Mouse (Mus musculus): ENCODE measurements around the gene Clk3. TPM values are rescaled to one million over a fixed set of nuclear protein-coding genes. Genes with fewer than 3 reads are reported as not detected.

Clk3 gene
- polyA plus RNA-seq, 1 experiment from 2014 or later = 75.6 TPM

DNA sequence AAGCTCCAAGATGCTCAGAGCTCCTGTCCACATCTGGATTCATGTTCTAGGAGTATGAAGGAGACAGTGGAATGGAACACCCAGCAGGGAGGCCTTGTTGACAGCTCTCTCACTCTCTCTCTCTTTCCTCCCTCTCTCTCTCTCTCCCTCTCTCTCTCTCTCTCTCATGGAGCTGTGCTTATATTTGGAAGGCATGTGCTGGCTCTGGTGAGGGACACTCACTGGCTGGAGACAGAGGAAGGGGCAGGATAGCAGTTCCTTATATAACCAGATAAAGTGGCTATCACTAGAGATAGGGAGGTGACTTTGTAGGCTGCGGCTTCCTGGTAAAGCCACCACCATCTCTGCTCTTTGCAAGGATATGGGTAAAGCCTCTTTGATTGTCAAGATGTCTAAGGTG, 4.6 kb upstream of the Clk3 start:
- in situ Hi-C loops (cut with MboI; ENCODE audit: low pct_unique_long_range_greater_than_20kb) = no loop called here
- POLR2A ChIA-PET = no interaction called here
- DNase-seq (ENCODE audit: low read depth, low spot score) (no peak), ATAC-seq (no peak)
- no peak for TF ChIP-seq CTCF (IDR thresholded peaks at IDR 0.05)
- no peaks in the 10 kb centered on the region for H3K27me3 ChIP-seq
- CTCF ChIA-PET = interaction anchor here (0.6 kb wide), 1 partner anchor 11 kb away, joined by 3 read pairs; no protein-coding TSS in a partner anchor

DNA sequence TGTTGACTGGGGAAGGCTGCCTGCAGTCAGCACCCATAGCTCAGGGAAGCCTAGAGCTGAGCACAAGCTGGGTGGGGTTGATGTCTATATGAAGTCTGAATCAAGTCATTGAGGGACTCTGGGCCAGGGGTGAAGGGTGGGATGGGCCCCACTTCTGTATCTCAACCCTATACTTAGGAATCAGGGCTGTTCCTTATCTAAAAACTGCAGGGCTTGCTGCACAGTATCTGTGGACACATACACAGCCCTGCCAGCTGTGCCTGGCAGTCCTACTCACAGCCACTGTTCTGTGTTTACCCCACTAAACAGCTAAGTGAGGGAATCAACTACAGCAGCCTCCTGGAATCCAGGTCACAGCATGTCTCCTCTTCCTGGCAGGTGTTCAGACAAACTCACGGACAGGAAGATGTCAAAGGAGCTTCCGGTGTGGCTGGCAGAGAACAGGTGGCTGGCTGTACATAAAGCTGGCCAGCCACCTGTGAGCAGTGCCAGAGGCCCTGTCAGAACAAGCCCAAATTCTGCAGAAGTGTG, 3.9 kb upstream of the Clk3 start:
- in situ Hi-C loops (cut with MboI; ENCODE audit: low pct_unique_long_range_greater_than_20kb) = no loop called here
- ChIA-PET CTCF (interaction anchor here (0.6 kb wide), 1 partner anchor 10 kb away, joined by 3 read pairs; no protein-coding TSS in a partner anchor), POLR2A (interaction anchor here (0.6 kb wide), 1 partner anchor 198 kb away, joined by 3 read pairs; no protein-coding TSS in a partner anchor)
- no peak for ATAC-seq
- no peak for TF ChIP-seq CTCF (IDR thresholded peaks at IDR 0.05)
- no peak for DNase-seq (ENCODE audit: low read depth, low spot score)
- no peaks in the 10 kb centered on the region for H3K27me3 ChIP-seq

DNA sequence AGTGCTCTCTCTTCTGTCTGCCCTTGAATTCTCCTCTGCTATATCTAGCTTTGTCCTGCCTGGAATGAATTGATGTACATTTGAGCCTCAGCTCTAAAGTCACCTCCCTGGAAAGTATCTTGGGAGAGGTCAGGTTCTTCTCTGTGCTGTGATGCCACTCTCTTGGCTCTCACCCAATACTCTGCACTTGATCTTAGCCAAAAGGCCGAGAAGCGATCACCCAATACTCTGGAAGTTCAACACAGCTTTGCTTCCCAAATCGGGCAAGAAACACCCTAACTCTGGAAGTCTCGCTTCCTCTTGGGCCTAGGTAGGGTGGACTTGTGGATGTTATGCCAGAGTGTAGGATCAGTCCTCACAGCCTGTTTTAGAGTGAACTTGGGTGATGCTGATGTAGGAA, 1.6 kb upstream of the Clk3 start:
- ChIA-PET POLR2A (interaction anchor here (0.9 kb wide), 1 partner anchor 12 kb away, joined by 3 read pairs; no protein-coding TSS in a partner anchor), CTCF (no interaction called here)
- TF ChIP-seq CTCF (IDR thresholded peaks at IDR 0.05) = no peak
- DNase-seq (ENCODE audit: low read depth, low spot score) (no peak), ATAC-seq (no peak)
- in situ Hi-C loops (cut with MboI; ENCODE audit: low pct_unique_long_range_greater_than_20kb) = no loop called here
- H3K27me3 ChIP-seq = no peaks in the 10 kb centered on the region

DNA sequence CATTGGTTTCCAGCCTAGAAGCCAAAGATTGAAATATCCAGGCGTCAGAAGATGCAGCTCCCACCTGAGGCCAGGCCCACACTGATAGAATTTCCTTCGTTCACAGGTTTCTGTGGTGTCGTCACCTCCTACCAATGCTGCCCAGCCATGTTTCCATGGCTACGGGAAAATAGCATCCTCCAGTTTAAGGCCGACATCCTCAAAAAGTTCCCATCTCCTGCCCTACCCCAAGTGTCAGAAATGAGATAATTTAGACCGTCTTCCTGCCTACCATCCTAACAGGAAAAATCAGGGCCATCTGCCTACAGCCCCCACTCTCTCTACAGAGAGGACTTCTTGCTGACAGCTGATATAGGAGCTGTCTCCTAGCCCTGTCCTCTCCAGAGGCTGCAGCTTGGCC, 771 bp upstream of the Clk3 start:
- TF ChIP-seq CTCF (IDR thresholded peaks at IDR 0.05) = no peak
- DNase-seq (ENCODE audit: low read depth, low spot score) (no peak), ATAC-seq (no peak)
- POLR2A ChIA-PET = interaction anchor here (0.7 to 1.4 kb wide), 2 partner anchors 8 to 110 kb away, joined by 3 to 4 read pairs; no protein-coding TSS in a partner anchor
- CTCF ChIA-PET = no interaction called here
- in situ Hi-C loops (cut with MboI; ENCODE audit: low pct_unique_long_range_greater_than_20kb) = no loop called here
- no peaks in the 10 kb centered on the region for H3K27me3 ChIP-seq

DNA sequence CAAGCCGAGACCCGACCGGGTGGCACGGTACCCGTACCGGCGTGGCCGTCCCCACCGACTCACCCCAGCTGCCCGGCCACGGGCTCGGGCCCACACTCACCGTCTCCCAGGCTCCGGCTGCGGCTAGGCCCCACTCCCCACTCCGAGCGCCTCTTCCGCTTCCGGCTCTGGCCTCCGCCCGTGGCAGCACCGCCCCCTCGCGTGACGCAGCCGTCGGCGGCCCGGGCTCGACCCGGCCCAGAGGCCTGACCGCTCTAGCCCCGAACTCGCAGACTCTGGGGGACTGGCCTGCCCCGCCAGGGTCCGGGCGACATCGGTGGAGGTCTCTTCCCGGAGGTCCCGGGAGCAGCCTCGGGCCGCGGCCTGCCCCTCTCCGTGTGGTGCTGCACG, 691 bp downstream of the Clk3 start:
- no peak for TF ChIP-seq CTCF (IDR thresholded peaks at IDR 0.05)

DNA sequence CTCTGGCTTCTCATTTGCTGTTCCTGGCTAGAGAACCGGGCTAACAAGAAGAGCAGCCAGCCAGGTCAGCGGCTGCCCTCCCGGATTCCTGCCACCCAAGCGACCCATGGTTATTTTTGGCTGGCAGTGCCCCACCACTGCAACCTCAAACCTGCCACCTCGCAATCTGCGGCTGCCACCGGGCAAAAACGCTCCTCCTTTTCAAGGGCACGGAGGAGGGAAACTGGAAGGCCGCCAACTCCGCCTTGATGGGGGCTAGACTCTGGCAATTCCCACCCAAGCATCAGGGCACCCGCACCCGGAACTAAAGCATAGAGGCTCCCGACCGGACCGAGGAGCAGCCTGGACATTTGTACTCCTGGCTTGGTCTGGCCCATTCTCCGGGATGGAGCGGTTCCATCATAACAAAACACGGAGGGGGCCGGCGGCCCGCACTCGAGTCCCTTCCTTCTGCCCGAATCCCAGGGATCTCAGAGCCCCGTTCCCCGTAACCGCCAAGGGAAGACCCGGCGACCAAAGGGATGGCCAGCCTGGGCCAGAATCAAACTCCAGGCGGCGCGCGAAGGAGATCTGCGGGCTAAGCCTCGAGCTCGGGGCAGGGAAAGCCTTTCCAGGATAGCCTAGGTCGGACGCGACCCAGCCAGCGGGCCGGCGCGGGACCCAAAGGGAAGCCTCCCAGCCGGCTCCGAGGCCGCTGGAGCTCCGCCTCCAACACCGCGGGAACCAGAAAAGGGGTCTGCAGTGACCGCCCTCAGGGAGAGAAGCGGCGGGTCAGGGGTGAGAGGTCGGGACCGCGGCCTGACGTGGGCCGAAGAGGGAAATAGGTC, 1.3 kb downstream of the Clk3 start:
- DNase-seq (ENCODE audit: low read depth, low spot score) = no peak

More for the DNA sequence above, 691 bp downstream of the Clk3 start:
- ATAC-seq = peak; percentile 74
- DNase-seq (ENCODE audit: low read depth, low spot score) = no peak
- POLR2A ChIA-PET = interaction anchor here (0.5 to 1.2 kb wide), 2 partner anchors 11 to 22 kb away, joined by 4 read pairs; no protein-coding TSS in a partner anchor
- no peaks in the 10 kb centered on the region for H3K27me3 ChIP-seq
- in situ Hi-C loops (cut with MboI; ENCODE audit: low pct_unique_long_range_greater_than_20kb) = no loop called here
- CTCF ChIA-PET = no interaction called here

DNA sequence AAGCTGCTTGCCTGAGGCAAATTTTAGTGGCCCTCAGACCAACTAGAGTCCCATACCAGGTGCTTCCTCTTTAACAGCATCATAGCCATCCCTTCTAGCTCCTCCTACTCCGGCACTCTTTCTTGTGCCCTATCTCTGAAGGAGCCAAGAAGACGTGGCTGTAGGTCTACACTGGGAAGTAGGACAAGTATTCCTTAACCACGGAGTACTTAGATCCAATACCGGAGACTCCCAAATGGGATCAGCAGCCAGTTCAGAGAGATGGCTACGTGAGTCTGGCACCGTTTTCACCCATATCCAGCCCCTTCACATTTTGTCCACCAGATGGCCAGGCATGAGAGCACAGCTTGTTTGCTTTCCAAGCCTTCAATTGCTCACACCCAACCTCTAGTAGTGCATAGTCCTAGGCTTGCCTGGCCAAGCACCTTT, 3.1 kb downstream of the Clk3 start:
- DNase-seq (ENCODE audit: low read depth, low spot score) = no peak
- no peak for TF ChIP-seq CTCF (IDR thresholded peaks at IDR 0.05)
- ChIA-PET POLR2A (interaction anchor here (1.0 kb wide), 1 partner anchor 235 kb away, joined by 4 read pairs; no protein-coding TSS in a partner anchor), CTCF (interaction anchor here (0.9 to 1.3 kb wide), 2 partner anchors 10 to 18 kb away, joined by 3 to 7 read pairs; no protein-coding TSS in a partner anchor)
- no peak for ATAC-seq
- in situ Hi-C loops (cut with MboI; ENCODE audit: low pct_unique_long_range_greater_than_20kb) = no loop called here
- H3K27me3 ChIP-seq = no peaks in the 10 kb centered on the region

More for the DNA sequence above, 1.3 kb downstream of the Clk3 start:
- in situ Hi-C loops (cut with MboI; ENCODE audit: low pct_unique_long_range_greater_than_20kb) = no loop called here
- H3K27me3 ChIP-seq = no peaks in the 10 kb centered on the region
- TF ChIP-seq CTCF (IDR thresholded peaks at IDR 0.05) = no peak
- ChIA-PET POLR2A (interaction anchor here (1.2 kb wide), 1 partner anchor 11 kb away, joined by 4 read pairs; no protein-coding TSS in a partner anchor), CTCF (no interaction called here)
- peak; percentile 23 for ATAC-seq

DNA sequence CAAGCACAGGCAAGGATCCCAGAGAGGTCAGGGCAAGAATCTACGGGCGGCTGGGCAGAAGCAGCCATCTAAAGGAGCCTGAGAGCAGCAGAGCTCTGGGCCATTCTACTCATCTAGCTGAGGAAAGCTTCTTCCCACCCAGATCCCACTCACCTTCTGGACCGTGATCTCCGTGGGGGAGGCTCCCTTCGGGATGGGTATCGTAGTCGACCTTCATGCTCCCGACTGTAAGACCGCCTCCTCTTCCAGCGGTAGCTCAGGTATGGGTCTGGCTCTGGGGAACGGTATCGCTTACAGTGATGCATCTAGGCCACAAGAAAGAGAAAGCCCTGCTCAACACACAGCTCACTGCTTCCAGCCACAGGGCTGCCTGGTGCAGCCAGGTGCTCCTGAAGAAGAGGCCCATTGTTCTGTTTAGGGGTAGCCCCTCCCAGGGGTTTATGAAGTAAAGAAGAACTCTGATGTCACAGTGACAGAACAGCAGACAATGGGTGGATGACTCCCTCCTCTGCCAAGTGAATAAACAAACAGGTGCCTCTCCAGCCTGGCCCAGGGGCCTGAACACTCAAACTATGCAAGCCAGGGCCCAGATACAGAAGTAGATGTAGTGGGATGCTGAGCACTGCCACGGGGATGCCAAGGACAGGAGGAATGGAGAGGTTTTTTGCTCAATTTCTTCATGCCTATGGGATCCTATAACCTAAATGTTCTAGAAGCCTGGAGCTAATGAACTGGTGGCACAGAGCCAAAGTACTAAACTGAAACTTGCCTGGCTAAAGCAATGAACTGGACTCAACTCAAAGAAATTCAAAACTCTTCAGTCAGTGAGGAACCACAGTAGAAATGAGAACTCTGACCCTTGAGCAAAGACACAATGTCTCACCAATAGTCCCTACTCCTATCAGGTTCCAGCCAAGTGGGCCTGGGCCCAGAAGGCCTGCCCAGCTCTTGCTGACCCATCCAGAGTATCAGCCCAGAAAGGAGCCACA, 3.8 kb downstream of the Clk3 start:
- ChIA-PET POLR2A (interaction anchor here (1.0 kb wide), 1 partner anchor 236 kb away, joined by 4 read pairs; no protein-coding TSS in a partner anchor), CTCF (interaction anchor here (0.9 to 1.3 kb wide), 2 partner anchors 9 to 17 kb away, joined by 3 to 7 read pairs; no protein-coding TSS in a partner anchor)
- in situ Hi-C loops (cut with MboI; ENCODE audit: low pct_unique_long_range_greater_than_20kb) = no loop called here
- DNase-seq (ENCODE audit: low read depth, low spot score) (no peak), ATAC-seq (no peak)
- no peaks in the 10 kb centered on the region for H3K27me3 ChIP-seq
- TF ChIP-seq CTCF (IDR thresholded peaks at IDR 0.05) = no peak

DNA sequence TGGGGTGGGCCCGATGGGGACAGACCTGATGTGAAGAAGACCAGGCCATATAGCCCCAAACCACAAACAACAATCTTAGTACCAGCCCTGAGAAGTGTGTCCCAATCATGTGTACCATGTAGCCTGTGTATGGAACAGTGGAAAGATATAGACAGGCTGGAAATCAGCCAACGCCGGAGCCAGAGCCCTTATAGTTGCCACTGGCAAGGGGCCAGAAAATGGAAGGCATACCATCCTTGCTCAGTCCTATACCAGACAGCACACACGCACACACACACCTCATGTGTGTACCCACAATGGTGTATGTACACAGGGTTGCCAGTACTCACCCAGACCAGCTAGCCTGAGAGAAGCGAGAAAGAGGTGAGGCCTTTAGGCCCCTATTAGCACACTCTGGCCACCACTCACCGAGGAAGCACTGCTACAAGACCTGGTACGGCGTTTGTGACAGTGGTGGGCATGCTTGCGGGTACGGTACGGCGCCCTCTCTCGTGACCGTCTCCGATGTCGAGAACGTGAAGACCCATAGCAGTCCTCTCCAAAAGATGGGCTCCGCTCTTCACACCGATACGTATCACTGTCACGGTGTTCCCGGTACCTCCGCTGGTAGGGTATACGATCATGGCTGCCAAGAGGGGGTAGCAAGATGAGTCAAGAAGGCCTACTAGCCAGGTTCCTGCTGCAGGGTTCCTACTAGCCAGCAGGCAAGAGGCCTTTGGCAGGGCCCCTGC, 5.1 kb downstream of the Clk3 start:
- ChIA-PET POLR2A (no interaction called here), CTCF (interaction anchor here (0.7 to 2.1 kb wide), 3 partner anchors 8 to 15 kb away, joined by 3 to 15 read pairs (median 3); no protein-coding TSS in a partner anchor)

More for the DNA sequence above, 5.1 kb downstream of the Clk3 start:
- ATAC-seq (no peak), DNase-seq (ENCODE audit: low read depth, low spot score) (no peak)
- in situ Hi-C loops (cut with MboI; ENCODE audit: low pct_unique_long_range_greater_than_20kb) = no loop called here
- no peak for TF ChIP-seq CTCF (IDR thresholded peaks at IDR 0.05)
- H3K27me3 ChIP-seq = no peaks in the 10 kb centered on the region

Measured in Patski (cell line).